ENCODE assay signal across 8 mouse cellular contexts in genomic region chr2:168741273-168742058, GRCm38 (mm10). TPM values are rescaled to one million over a fixed set of nuclear protein-coding genes. Genes with fewer than 3 reads are reported as not detected.
DNase-seq lines count a peak whose midpoint lies in the region; ATAC-seq and TF ChIP-seq lines count a peak whose summit lies in the region.

No protein-coding gene starts in this region.

- TF ChIP-seq CTCF in left cerebral cortex, adult 2 months (IDR thresholded peaks at IDR 0.05), result peak; percentile 32

- intact Hi-C loops in left cerebral cortex, adult 2 months (cut with DNase I), result loop anchor here (2.0 to 5.0 kb wide), 3 partner anchors 51 to 274 kb away; no protein-coding TSS in a partner anchor

- peak overlapping the region; percentile 94 for H3K27ac ChIP-seq in left cerebral cortex, adult 2 months

- peak; percentile 85 to 94 for DNase-seq in adrenal gland, adult (ENCODE audit: inconsistent age in 2 of 2, low spot score in 1 of 2)
- DNase-seq in cerebellum, postnatal 14 days, result peak; percentile 84 to 87
- DNase-seq in frontal cortex, postnatal 36 days (ENCODE audit: low spot score in 2 of 2), result peak; percentile 75 to 80
- DNase-seq in induced T-regulatory cell, adult 2 months (ENCODE audit: low read depth), result peak; percentile 75
- peak; percentile 74 to 87 for DNase-seq in left cerebral cortex, adult 2 months (ENCODE audit: extremely low spot score in 1 of 2, low spot score in 2 of 2)
- peak; percentile 87 for DNase-seq in lung, postnatal 25 days (ENCODE audit: low spot score)
- DNase-seq in right cerebral cortex, postnatal 10 days (ENCODE audit: low spot score in 2 of 2), result peak; percentile 86 to 90

- peak overlapping the region; percentile 83 for H3K4me3 ChIP-seq in left cerebral cortex, adult 2 months

- ATAC-seq in erythroid progenitor cell, adult 5-6 weeks (replicated peaks; ENCODE audit: low FRiP score, poor library complexity, severe bottlenecking), result no peak

RNA-seq across cellular contexts. Expression of gene Atp9a, which starts 0.7 kb away (rescaled TPM):
- 100 to 1,000 TPM; 406 to 408 TPM for total RNA-seq in left cerebral cortex, adult 2 months (2021)
- not detected in 2 replicates for total RNA-seq in erythroid progenitor cell, adult 5-6 weeks (2015; ENCODE audit: low replicate concordance)
- 0.13 TPM in 1 of 2 replicates, not detected in the other for total RNA-seq in erythroid progenitor cell, adult 5-6 weeks (2017; ENCODE audit: low replicate concordance)

RNA-seq across cellular contexts. Expression of gene Sall4, which starts 26.3 kb away (rescaled TPM):
- under 1 TPM; 0.14 to 0.51 TPM for total RNA-seq in left cerebral cortex, adult 2 months (2021)
- not detected in 2 replicates for total RNA-seq in erythroid progenitor cell, adult 5-6 weeks (2015; ENCODE audit: low replicate concordance)
- total RNA-seq in erythroid progenitor cell, adult 5-6 weeks (2017; ENCODE audit: low replicate concordance), result not detected in 2 replicates

Comparison
In these comparisons a context has a peak if more than half of its experiments do, and no peak if none do; other contexts are left out.
1. RNA of gene Atp9a, which starts 0.7 kb away (total RNA-seq): 406 to 408 TPM in left cerebral cortex, adult 2 months; 0.13 TPM in erythroid progenitor cell, adult 5-6 weeks; every median in the first group is over 100 times any median in the second.
2. Peak in every context shown above with its lines, with median percentiles within 50 percentile points of each other: DNase-seq.